Mouse (Mus musculus): ENCODE measurements around the gene Mrpl37.

The Mrpl37 gene

GRCm38 (mm10) chr4:107067151-107067840 is 628 bp upstream of the Mrpl37 start:
- in situ Hi-C loops (cut with MboI, MseI): no loop called here

GRCm38 (mm10) chr4:107064394-107065098 is 2.1 kb downstream of the Mrpl37 start:
- in situ Hi-C loops (cut with MboI, MseI): no loop called here

GRCm38 (mm10) chr4:107063214-107063613 is 3.5 kb downstream of the Mrpl37 start:
- in situ Hi-C loops (cut with MboI, MseI): no loop called here

GRCm38 (mm10) chr4:107061560-107061959 is 5.1 kb downstream of the Mrpl37 start:
- in situ Hi-C loops (cut with MboI, MseI): no loop called here

- in situ Hi-C loops (cut with MboI, MseI): no loop called here
Observed at GRCm38 (mm10) chr4:107058781-107059180, 7.9 kb downstream of the Mrpl37 start.

- in situ Hi-C loops (cut with MboI, MseI): no loop called here
Observed at GRCm38 (mm10) chr4:107058346-107058745, 8.3 kb downstream of the Mrpl37 start.

- in situ Hi-C loops (cut with MboI, MseI): no loop called here
Observed at GRCm38 (mm10) chr4:107056088-107056487, 10.6 kb downstream of the Mrpl37 start.

- in situ Hi-C loops (cut with MboI, MseI): no loop called here
Observed at GRCm38 (mm10) chr4:107052962-107053553, 13.6 kb downstream of the Mrpl37 start.

GRCm38 (mm10) chr4:107051889-107052288 is 14.8 kb downstream of the Mrpl37 start:
- in situ Hi-C loops (cut with MboI, MseI): no loop called here

- in situ Hi-C loops (cut with MboI, MseI): no loop called here
Observed at GRCm38 (mm10) chr4:107048568-107049162, 18.0 kb downstream of the Mrpl37 start.

GRCm38 (mm10) chr4:107047806-107048205 is 18.9 kb downstream of the Mrpl37 start:
- in situ Hi-C loops (cut with MboI, MseI): no loop called here

- in situ Hi-C loops (cut with MboI, MseI): no loop called here
Observed at GRCm38 (mm10) chr4:107045188-107045587, 21.5 kb downstream of the Mrpl37 start.

GRCm38 (mm10) chr4:107042304-107042703 is 24.4 kb downstream of the Mrpl37 start:
- in situ Hi-C loops (cut with MboI, MseI): no loop called here

GRCm38 (mm10) chr4:107039270-107039669 is 27.4 kb downstream of the Mrpl37 start:
- in situ Hi-C loops (cut with MboI, MseI): no loop called here

- in situ Hi-C loops (cut with MboI, MseI): no loop called here
Observed at GRCm38 (mm10) chr4:107038303-107038702, 28.4 kb downstream of the Mrpl37 start.

GRCm38 (mm10) chr4:107036985-107037384 is 29.7 kb downstream of the Mrpl37 start:
- in situ Hi-C loops (cut with MboI, MseI): no loop called here

GRCm38 (mm10) chr4:107035689-107036088 is 31.0 kb downstream of the Mrpl37 start:
- in situ Hi-C loops (cut with MboI, MseI): no loop called here

GRCm38 (mm10) chr4:107026451-107026850 is 40.2 kb downstream of the Mrpl37 start:
- in situ Hi-C loops (cut with MboI, MseI): no loop called here

- in situ Hi-C loops (cut with MboI, MseI): no loop called here
Observed at GRCm38 (mm10) chr4:107025369-107025768, 41.3 kb downstream of the Mrpl37 start.

GRCm38 (mm10) chr4:107024899-107025298 is 41.8 kb downstream of the Mrpl37 start:
- in situ Hi-C loops (cut with MboI, MseI): no loop called here

- in situ Hi-C loops (cut with MboI, MseI): no loop called here
Observed at GRCm38 (mm10) chr4:107021464-107021863, 45.2 kb downstream of the Mrpl37 start.

- in situ Hi-C loops (cut with MboI, MseI): no loop called here
Observed at GRCm38 (mm10) chr4:107020287-107021000, 46.2 kb downstream of the Mrpl37 start.
